Mouse (Mus musculus): Measurements from ENCODE around the gene Agtpbp1.

- TF ChIP-seq POLR2A (IDR thresholded peaks at IDR 0.05; ENCODE audit: low read depth, low read length) (no peak), CTCF (IDR thresholded peaks at IDR 0.05; ENCODE audit: borderline replicate concordance, insufficient read depth, low read length) (no peak)
These were observed 145.3 kb downstream of the Agtpbp1 start for GRCm38 (mm10) chr13:59439683-59440082.
